Mouse (Mus musculus): ENCODE measurements around the gene Cox7a1.

Cox7a1 gene
- long read RNA-seq, experiment 1, transcript Cox7a1-201 (4 exons, 393 nt), result major isoform, 14 of 14 reads
- long read RNA-seq, experiment 1, partial matches to known transcripts, result 0 of 14 reads
- long read RNA-seq, experiment 1, other reads (novel, unspliced or antisense), result 0 of 14 reads
- long read RNA-seq, experiment 2, transcript Cox7a1-201 (4 exons, 393 nt), result major isoform, 24 of 25 reads
- long read RNA-seq, experiment 2, partial matches to known transcripts, result 0 of 25 reads
- long read RNA-seq, experiment 2, other reads (novel, unspliced or antisense), result 1 of 25 reads

DNA sequence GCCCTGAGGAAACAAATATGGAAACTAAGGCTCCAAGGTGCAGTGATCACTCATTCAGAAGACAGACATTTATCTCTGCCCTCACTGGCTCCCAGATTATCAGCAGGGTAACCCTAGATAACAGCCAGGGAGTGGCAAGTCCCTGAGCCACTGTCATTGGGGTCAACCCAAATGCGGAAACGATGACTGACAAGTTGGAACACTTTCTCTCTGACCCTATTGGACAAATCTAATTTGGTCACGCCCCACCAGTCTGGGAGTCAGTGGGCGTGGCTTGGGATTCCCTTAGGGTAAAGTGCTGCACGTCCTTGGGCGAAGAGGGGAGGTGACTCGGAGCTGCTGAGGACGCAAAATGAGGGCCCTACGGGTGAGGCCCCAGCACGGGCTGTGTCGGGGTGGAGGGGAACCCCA, at the start of gene Cox7a1:
Gene Cox7a1, plus strand, starts transcription at position 266 of the 411 bp plus-strand sequence.
- intact Hi-C loops (cut with DNase I), result loop anchor here (5.0 kb wide), 1 partner anchor 33 kb away; no protein-coding TSS in a partner anchor

DNA sequence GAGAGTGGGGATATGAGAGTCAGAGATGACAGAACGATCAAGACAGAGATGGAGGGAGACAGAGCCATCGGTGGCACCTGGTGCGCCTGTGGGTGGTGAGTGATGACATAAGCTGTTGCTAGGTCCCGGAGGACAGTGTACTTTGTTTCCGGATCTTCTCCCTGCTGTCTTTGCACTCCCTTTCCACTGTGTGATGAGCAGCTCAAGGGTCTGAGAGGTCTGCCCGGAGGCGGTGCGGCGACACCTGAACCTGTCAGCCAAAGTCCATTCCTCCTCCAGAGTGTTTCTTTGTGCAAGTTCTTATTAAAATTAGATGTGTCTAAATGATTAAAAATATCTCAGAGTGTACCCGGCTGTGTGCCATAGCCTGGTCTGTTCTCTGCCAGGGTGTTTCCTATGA, 47.1 kb upstream of the Cox7a1 start:
- intact Hi-C loops (cut with DNase I), result no loop called here

DNA sequence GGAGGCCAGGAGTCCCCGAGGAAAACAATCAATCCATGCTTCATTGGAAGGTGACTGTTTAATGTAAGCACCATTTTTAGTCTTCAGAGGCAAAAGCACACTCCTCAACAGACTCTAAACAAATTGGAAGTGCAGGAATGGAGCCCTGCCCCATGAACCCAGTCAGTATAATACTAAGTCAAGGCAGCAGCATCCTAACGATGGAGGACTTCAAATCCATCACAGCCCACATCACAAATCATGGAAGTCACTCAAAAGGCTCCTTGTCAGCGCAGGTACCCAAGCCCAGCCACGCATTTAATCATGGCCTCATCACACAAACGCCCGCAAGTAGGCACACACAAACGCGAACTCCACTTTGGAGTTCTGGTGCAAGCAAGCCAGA, 40.8 kb upstream of the Cox7a1 start:
- intact Hi-C loops (cut with DNase I), result no loop called here

DNA sequence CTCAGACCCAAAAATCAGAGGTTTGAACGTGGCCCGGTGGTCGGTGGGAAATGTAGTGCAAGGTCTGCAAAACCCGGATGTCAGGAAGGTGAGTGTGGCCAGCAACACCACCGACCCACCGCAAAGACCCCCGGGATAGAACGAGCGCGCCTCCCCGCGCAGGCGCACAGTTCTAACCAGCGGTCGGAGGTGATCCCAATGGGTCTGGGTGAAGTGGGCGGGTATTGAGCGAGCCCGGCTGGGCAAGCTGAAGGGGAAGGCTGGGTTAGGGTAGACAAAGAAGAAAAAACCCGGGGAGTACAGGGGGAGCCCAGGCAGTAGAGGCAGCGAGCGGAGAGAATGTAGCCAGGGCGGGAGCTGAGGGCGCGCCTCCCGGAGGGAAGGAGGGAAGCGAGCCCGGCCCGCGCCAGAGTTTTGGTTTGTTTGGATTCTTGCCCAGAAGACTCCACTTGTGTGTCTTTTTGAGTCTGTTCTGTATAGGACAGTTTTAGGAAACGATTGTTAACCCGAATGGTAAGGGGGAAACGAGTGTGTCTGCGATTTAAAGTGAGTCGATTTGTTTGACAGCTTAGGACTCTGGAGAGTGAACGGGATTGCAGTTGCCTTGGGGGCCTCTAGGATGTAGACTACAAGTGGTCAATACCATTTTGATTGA, 40.3 kb upstream of the Cox7a1 start:
- intact Hi-C loops (cut with DNase I), result no loop called here

DNA sequence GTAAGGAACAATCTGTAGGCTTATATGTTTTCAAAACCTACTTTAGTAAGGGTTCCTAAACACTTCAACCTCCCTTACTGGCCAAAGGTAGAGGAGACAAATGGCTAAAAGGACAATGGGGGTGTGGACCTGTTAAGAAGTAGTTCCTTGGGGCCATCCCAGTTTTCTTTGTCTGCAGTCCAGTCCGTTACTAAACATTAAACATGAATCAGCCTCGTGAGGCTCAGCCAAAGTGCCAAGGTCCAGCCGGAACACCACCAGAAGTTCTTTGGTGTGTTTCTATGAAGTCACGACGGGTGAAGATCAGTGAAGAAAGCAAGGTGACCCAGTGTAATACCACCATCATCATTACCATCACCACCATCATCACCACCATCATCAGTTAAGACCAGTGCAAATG, 36.9 kb upstream of the Cox7a1 start:
- intact Hi-C loops (cut with DNase I), result no loop called here

DNA sequence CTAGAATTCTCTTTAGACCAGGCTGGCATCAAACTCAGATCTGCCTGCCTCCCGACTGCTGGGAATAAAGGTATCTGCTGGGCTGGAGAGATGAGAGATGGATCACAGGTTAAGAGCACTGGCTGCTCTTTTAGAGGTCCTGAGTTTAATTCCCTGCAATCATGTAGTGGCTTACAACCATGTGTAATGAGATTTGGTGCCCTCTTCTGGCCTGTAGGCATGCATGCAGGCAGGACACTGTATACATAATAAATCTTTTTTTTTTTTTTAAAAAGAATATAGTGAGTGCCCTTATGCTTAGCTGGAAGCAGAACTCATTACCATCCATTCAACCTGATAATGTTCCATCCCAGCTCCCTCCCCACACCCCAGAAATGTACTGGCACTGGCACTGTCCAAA, 29.9 kb upstream of the Cox7a1 start:
- intact Hi-C loops (cut with DNase I), result no loop called here

DNA sequence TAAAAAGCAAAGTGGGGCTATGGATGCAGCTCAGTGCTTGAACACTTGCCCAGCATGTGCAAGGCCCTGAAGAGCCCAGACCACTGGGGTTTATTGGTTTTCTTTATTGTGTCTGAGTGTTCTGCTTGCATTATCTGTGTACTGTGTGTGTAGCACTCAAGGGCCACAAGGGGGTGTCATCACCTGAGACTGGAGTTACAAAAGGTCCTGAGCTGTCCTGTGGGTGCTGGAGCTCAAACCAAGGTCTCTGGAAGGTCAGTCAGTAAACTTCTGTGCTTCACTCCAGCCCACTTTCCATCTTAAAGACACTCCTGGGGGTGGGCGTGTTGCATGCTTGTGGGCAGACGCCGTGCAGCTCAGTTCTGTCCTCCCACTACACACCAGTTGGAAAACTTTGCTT, 28.4 kb upstream of the Cox7a1 start:
- intact Hi-C loops (cut with DNase I), result no loop called here

DNA sequence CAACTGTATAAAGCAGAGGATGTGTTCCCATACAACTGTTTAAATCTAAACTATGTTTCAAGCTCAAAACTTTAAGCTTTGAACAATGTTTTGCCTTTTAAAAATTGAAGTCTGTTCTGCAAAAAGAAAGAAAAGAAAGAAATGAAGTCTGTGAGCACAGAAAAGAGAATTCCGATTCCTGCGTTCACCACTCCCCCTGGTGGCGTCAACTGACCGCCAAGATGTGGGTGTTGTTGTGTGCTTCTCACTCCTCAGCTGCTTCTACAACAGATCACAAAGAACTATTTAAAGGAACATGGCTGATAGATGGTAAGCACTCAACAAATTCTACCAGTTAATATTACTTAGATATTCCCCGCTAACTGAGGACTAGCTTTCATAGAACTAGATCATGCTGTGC, 20.8 kb upstream of the Cox7a1 start:
- intact Hi-C loops (cut with DNase I), result loop anchor here (10.0 kb wide), 1 partner anchor 208 kb away; the partner anchor contains the start of gene Zfp74

DNA sequence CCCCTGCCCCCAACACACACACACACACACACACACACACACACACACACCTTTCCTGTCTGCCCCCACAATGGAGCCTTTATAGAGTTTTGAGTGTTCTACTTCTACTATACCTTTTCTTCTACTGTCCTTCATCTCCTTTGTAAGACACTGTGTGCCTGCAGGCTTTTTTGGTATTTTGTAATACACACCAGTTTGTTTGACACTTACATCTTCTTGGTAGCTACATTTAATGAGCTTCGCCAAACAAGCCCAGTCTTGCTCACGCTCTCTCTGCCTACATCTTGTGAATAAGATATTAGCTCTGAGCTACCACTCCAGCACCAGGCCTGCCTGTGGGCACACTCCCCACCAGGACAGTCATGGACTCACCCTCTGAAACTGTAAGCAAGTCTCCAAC, 19.2 kb upstream of the Cox7a1 start:
- intact Hi-C loops (cut with DNase I), result loop anchor here (5.0 to 10.0 kb wide), 2 partner anchors 67 to 210 kb away; partner anchors contain the start of gene Zfp74

DNA sequence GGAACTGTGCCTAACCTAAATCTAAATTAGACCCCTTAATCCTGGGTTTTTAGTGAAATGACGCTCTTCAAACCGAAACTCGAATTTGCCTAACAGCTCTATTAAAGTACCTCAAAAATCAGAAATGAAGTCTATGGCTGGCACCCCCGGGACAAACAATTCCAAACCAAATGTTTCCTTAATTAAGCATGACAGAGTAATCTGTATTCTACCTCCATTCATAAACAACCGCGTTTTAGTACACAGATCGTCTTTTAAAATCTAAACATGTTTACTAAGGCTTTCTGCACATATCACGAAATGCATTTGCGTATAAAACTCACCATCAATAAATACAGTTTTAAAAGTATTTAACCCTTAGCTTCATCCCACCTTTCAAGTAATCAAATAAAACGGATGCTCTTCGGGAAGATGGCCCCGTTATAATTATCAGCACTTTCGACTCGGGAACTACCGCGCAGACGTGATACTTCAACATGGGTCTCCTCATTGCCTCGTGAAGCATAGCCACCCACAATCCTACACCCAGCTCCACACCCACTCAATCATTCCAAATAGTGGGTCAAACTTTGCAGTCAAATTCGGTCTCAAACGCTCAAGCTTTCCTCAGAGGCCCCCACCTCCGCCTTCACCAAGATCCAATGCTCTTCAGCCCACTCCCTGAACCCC, 14.9 kb upstream of the Cox7a1 start:
- intact Hi-C loops (cut with DNase I), result loop anchor here (5.0 to 10.0 kb wide), 2 partner anchors 72 to 214 kb away; partner anchors contain the start of gene Zfp74

DNA sequence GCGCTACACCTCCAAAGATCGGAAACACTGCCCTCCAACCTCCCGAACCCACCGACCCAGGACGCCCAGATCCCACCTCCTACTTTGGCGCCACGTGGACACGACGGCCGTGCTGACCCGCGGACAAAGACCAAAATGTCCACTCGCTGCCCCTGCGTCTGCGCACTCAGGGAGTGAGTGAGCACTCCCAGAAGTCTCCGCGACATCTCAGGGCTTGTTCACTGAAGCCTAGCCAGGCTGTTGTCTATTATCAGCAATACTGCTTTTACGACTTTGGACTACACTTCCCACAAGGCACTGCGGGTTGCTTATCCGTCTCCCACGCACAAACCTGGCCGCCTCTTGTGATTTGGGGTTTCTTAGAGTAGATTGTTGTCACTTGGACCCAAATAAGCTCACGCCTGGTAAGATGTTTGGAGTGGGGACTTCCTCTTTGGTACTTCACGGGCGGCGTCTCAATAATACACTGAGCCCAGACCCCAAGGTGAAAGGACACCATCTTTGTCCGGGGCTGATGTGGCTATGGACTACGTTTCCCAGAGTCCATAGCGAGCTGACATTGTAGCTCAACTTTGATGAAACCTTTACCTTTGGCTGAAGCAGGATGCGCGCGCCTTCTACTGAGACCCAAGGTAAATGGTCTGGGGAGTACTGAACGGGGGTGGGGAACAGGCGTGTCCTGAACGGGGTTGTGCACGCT, 14.2 kb upstream of the Cox7a1 start, which contains the start of gene Zfp146:
Gene Zfp146, minus strand, starts transcription at position 168 of the 700 bp plus-strand sequence.
- intact Hi-C loops (cut with DNase I), result loop anchor here (5.0 to 10.0 kb wide), 2 partner anchors 72 to 215 kb away; partner anchors contain the start of gene Zfp74

DNA sequence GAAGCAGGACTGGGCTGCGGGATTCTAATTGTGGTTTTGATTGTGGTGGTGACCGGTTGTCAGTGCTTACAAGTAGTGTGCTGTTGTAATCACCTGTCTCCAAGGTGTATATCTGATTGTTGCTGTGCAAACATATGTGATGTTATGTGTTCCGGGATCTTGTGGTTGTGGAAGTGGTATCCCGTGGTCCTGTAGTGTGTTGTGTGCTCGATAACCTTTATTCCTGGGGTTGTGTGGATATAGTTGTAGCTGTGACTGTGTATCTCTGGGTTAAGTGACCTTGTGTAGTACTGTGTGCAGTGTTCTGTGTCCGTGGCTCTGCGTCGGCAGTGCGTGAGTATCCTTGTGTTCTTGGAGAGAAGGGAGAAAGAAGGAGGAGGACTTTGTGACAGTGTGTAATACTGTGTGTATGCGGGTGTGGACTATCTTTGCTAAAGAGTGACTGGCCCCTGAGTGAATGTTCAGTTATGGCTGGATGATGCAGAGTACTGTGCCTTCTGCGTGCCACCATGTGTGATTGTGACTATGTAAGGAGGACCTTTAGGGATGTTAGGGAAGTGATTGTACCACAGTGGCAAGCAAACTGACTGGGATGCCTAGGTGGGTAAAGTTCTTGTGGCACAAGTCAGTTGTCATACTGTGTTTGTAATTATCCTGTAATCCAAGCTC, 13.5 kb upstream of the Cox7a1 start:
- intact Hi-C loops (cut with DNase I), result no loop called here

DNA sequence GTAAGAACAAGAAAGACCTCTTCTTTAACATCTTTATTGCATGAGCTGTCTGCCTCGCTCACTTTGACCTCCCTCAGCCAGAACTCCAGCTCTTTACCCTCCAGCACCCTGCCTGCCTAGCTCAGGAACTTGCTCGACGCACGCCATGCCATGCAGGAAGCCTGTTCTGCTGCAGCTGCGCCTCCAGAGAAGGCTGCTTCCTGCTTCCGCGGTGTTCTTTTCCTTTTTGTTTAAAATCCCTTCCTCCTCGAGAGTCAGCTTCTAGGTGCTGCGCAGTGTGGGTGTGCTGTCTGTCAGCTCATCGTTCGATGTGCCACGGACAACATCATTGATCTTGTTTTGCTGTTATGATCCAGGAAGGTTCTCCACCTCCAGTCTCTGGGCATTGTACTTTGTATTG, 7.5 kb upstream of the Cox7a1 start:
- intact Hi-C loops (cut with DNase I), result no loop called here

DNA sequence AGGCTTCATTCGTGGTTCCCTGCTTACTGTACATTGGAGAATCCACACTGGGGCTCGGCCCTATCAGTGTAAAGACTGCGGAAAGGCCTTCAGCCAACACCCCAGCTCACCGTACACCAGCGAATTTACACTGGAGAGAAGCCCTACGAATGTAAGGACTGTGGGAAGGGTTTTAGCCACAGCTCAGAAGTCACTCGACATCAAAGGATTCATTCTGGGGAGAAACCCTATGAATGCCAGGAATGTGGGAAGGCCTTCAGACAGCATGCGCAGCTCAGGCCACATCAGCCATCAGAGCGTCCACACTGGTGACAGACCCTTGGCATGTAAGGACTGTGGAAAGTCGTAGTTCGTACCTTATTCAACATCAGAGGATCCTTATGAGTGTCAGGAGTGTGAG, 5.7 kb upstream of the Cox7a1 start:
- intact Hi-C loops (cut with DNase I), result no loop called here

DNA sequence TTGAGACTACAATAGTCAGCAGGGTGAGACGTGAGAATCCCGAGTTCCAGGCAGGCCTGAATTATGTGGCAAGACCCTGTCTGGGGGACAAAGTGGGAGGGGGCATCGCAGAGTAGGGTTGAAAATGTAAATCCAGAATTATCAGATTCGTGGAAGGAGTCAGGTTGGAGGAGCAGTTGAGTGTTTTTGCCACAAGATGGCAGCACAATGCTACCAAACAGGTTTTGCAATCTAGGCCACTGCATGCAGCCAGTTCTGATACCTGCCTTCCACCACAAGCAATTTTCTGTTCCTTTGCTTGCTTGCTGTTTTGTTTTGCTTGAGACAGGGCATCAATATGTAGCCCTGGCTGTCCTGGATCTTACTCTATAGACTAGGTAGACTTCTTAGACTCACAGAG, 2.6 kb upstream of the Cox7a1 start:
- intact Hi-C loops (cut with DNase I), result loop anchor here (2.0 to 5.0 kb wide), 2 partner anchors 23 to 36 kb away; no protein-coding TSS in a partner anchor

DNA sequence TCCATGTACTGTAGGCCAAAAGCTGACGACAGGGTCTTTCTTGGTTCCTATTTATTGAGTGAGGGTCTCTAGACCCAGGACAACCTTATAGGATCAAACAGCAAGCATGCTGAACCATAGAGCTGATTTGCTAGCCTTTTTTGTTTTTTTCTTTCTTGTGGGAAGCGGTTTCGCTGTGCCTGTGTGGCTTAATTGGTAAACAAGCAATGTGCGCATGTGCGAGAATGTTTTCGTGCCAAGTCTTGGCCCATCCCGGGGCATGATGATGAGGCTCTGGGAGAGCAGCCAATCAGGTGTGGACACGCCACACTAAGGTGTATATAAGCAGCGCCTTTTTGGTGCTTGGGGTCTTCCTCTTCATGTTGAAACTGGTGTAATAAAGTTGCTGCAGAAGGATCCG, 2.0 kb upstream of the Cox7a1 start:
- intact Hi-C loops (cut with DNase I), result loop anchor here (2.0 to 5.0 kb wide), 2 partner anchors 23 to 35 kb away; no protein-coding TSS in a partner anchor

DNA sequence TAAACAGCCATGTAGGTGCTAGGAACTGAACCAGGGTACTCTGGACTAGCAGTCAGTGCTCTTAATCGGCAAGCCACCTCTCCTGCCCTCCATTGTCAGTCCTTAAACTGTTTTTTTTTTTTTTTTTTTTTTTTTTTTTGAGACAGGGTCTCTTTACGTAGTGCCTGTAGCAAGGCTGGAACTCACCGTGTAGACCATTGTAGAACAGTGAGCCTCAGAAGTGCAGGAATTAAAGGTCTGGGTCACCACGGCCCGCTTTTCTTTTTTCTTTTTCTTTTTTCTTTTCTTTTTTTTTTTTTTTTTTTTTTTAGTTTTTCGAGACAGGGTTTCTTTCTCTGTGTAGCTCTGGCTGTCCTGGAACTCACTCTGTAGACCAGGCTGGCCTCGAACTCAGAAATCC, 755 bp upstream of the Cox7a1 start:
- intact Hi-C loops (cut with DNase I), result loop anchor here (5.0 kb wide), 1 partner anchor 34 kb away; no protein-coding TSS in a partner anchor

DNA sequence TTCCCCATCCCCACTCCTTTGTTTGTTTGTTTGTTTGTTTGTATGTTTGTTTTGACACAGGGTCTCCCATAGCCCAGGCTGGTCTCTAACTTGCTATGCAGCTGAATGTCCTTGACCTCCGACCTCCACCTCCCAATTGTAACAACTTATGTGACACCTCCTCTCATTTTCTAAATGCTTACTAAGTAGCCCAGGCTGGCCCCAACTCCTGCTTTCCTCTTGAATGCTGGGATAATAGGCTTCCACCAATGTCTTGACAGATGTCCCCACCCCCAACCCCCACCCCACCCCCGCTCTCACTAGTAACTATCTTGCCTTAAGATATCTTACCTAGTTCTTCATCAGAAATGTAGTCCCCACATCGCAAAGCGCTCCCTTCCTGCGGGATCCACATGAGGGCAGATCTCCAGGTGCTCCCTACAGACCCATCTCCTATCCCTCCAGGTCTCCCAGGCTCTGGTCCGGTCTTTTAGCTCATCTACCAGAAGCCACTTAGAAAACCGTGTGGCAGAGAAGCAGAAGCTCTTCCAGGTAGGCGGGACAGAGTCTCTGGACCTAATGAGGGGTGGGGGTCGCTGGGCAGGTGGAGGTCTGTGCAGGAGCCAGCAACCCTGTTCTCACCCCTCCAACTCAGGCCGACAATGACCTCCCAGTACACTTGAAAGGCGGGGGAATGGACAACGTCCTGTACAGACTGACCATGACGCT, 851 bp downstream of the Cox7a1 start:
- intact Hi-C loops (cut with DNase I), result loop anchor here (5.0 kb wide), 1 partner anchor 33 kb away; no protein-coding TSS in a partner anchor

DNA sequence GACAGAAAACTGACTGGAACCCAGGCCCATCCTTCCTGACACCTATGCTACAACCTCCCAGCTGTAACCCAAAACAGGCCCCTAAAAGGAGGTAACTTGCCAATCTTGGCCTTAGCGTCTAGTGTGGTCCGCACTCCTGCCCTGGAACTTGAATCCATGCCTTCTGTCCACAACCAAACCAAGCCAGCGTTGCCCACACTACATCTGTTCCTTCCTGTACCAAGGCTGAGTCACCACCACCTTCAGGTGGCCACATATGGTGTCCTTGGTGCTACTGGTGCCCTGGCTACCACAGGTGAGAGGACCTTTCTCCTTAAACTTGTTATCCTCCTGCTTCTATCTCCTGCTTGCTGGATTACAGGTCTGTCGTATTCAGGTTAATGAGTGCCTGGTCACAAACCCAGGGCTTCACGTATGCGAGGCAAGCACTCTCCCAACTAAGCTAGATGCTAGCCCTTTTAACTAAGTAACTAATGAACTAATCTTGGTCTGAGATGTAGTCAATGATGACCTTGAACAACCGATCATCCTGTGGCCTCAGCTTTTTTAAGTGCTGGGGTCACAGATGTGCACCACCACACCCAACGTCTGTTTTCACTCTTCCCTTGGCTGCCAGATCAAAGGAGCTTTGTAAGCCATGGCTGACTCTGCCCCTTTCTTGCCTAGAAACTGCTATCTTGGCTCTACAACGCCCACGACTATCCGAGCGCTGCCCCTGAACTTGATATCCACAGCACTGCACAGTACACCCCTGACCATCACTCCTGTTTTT, 4.6 kb downstream of the Cox7a1 start:
- intact Hi-C loops (cut with DNase I), result no loop called here

All from adrenal gland (tissue).